Mouse (Mus musculus): ENCODE results near the gene Eomes. TPM values are rescaled to one million over a fixed set of nuclear protein-coding genes. Genes with fewer than 3 reads are reported as not detected.

Eomes gene
- 0.06 TPM in 1 of 2 replicates, not detected in the other for polyA plus RNA-seq (2015; fragmentation: Nextera tagmentation; extraction: Ambion mirVana)

DNA sequence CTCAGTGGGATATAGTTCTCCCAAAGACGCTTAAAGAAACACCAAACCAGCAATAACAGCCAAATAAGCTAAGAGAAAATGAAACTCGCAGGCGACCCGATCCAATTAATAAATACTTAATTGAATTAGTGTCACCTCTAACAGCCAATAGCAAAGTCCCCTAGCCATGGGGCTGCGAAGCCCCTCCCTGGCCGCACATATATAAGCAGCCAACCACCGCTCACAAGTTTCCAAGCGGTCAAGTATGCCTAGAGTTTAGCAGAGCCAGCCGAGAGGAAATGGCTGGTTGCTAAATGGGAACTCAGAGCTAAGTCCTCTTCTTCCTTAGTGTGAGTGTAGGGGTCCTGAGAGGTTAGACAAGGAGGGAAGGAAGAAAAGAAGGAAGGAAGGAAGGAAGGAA is at the start of gene Eomes:
TSS of gene Eomes (plus strand) at position 252 of the 400 bp plus-strand sequence.
- no peaks in the 10 kb centered on the region for H3K9me3 ChIP-seq (ENCODE audit: low read length)
- peaks cover 27% of the 10 kb centered on the region for H3K4me1 ChIP-seq (ENCODE audit: insufficient read depth, low read length)
- peaks cover 88% of the 10 kb centered on the region for H3K27me3 ChIP-seq (ENCODE audit: insufficient read depth, low read length)
- no peak within 1 kb of the TSS for H3K27ac ChIP-seq (ENCODE audit: low read length)
- H3K4me2 ChIP-seq (replicated peaks; ENCODE audit: low read depth, low read length), result peak within 1 kb of the TSS; percentile 74
- H3K4me3 ChIP-seq (ENCODE audit: low read length), result peak within 1 kb of the TSS; percentile 50
- under 1% methylated on average over 9 of the region's 9 CpGs for WGBS
- H3K9ac ChIP-seq (replicated peaks; ENCODE audit: low read length), result peak within 1 kb of the TSS; percentile 35; the same call in 1 of the 2 replicates
- no peaks in the 10 kb centered on the region for H3K36me3 ChIP-seq (ENCODE audit: insufficient read depth, low read length)
- no peak for ATAC-seq (ENCODE audit: low FRiP score, low TSS enrichment)

DNA sequence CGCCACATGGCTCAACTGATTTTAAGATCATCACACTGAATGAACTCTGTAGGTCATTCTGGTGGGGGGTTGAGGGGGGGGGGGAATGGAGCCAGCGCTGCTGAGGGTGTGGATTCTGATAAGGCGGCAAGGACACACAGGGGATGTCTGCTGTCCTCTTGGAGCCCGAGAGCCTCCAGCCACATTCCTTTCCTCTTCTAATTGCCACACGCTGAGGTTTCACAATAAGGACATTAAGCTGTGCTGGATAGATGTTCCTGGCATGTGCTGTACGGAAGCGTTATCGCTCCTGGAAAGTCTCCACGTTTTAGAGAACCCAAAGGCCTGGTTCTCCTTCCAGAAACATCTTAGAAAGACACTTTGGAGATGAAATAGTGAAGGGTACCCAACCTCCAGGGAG is 33.2 kb upstream of the Eomes start:
- 55% methylated on average over 9 of the region's 9 CpGs for WGBS

DNA sequence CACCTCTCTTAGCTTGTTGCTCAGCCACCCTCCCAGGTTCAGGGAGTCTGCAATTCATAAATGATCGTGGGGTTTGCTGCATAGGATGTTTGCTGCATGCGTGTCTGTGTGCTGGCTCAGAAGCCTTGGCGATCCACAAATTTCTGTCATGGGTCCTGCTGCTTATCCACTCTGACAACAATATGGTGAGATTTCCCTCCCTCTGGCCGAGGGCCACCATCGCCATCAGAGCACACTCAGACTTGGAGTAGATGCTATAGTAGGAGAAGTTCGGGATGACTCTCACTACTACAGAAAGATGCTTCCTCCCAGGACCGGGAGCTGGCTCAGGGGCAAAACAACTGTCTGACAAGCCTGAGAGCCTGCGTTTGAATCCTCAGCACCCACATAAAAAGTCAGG is 28.7 kb upstream of the Eomes start:
- no peaks in the 10 kb centered on the region for H3K4me1 ChIP-seq (ENCODE audit: insufficient read depth, low read length)
- H3K4me2 ChIP-seq (replicated peaks; ENCODE audit: low read depth, low read length), result no peak overlapping the region
- H3K27ac ChIP-seq (ENCODE audit: low read length), result no peak overlapping the region
- no peak overlapping the region for H3K9ac ChIP-seq (replicated peaks; ENCODE audit: low read length)
- H3K27me3 ChIP-seq (ENCODE audit: insufficient read depth, low read length), result no peaks in the 10 kb centered on the region; the same call in 1 of the 2 replicates
- 80% methylated on average over 8 of the region's 8 CpGs for WGBS
- ATAC-seq (ENCODE audit: low FRiP score, low TSS enrichment), result no peak
- H3K4me3 ChIP-seq (ENCODE audit: low read length), result no peak overlapping the region
- no peaks in the 10 kb centered on the region for H3K9me3 ChIP-seq (ENCODE audit: low read length)
- no peaks in the 10 kb centered on the region for H3K36me3 ChIP-seq (ENCODE audit: insufficient read depth, low read length)

More for the DNA sequence above, 33.2 kb upstream of the Eomes start:
- Histone ChIP-seq H3K9me3 (ENCODE audit: low read length) (no peaks in the 10 kb centered on the region), H3K4me3 (ENCODE audit: low read length) (no peak overlapping the region), H3K9ac (replicated peaks; ENCODE audit: low read length) (no peak overlapping the region), H3K27me3 (ENCODE audit: insufficient read depth, low read length) (no peaks in the 10 kb centered on the region), H3K36me3 (ENCODE audit: insufficient read depth, low read length) (no peaks in the 10 kb centered on the region), H3K4me2 (replicated peaks; ENCODE audit: low read depth, low read length) (no peak overlapping the region), H3K27ac (ENCODE audit: low read length) (no peak overlapping the region), H3K4me1 (ENCODE audit: insufficient read depth, low read length) (no peaks in the 10 kb centered on the region)
- no peak for ATAC-seq (ENCODE audit: low FRiP score, low TSS enrichment)

DNA sequence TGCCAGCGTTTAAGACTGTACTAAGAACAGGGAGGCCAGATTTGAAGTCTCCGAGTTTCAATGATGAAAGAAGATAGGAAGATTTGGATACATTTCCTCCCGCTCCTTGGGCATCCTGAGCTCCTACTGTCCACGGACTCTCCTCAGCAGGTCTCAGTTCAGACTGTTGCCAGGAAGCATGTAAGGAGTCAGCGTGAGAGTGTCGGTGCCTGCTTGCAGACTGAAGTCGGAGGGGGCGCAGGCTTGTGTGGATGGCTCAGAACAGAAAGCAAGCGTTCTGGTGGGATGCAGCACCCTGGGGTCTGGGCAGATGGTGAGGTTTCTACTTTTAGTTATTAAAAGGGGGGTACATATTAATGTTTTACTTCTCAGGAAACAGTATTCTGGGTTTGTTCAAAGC is 24.6 kb upstream of the Eomes start:
- 0 out of 2 replicates have a peak overlapping the region, but pooled peaks have one; percentile 16 for H3K9ac ChIP-seq (replicated peaks; ENCODE audit: low read length)
- peaks cover 2% of the 10 kb centered on the region; the same call in 1 of the 2 replicates for H3K27me3 ChIP-seq (ENCODE audit: insufficient read depth, low read length)
- H3K4me3 ChIP-seq (ENCODE audit: low read length), result peak overlapping the region; percentile 34
- no peaks in the 10 kb centered on the region for H3K36me3 ChIP-seq (ENCODE audit: insufficient read depth, low read length)
- WGBS, result 47% methylated on average over 9 of the region's 9 CpGs
- ATAC-seq (ENCODE audit: low FRiP score, low TSS enrichment), result no peak
- H3K9me3 ChIP-seq (ENCODE audit: low read length), result no peaks in the 10 kb centered on the region
- peak overlapping the region; percentile 35 for H3K4me2 ChIP-seq (replicated peaks; ENCODE audit: low read depth, low read length)
- H3K27ac ChIP-seq (ENCODE audit: low read length), result no peak overlapping the region
- no peaks in the 10 kb centered on the region for H3K4me1 ChIP-seq (ENCODE audit: insufficient read depth, low read length)

DNA sequence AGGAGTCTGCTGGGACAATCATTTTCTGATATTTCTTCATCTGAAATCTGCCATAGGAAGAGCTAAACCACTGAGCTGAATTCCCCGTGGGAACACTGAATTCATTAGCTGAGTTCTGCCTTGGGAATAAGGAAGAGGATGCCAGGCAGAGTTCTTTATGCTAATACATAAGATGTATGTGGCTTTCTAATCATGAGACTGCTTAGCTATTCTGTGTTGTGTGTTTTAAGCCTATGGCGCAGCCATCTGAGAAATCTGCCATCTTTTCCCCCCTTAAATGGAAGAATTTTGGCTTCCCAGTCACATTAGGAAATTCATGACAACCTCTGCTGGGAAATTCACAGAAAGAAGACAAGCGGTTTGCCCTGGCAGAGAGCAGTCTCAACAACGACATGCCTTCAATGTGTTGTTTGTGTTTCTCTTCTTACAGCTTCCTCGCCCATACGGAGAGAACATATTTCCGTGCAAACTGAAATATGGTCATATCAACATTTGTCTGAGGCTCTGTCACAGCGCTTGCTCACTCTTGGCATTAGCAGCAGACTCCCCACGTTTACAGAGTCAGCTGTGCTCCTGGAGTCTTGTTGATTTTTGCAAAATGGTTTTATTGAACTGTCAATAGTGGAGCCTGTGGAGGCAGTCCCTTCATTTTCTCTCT is 22.7 kb upstream of the Eomes start:
- Histone ChIP-seq H3K27ac (ENCODE audit: low read length) (no peak overlapping the region), H3K27me3 (ENCODE audit: insufficient read depth, low read length) (peaks cover 2% of the 10 kb centered on the region; the same call in 1 of the 2 replicates), H3K4me2 (replicated peaks; ENCODE audit: low read depth, low read length) (no peak overlapping the region), H3K9ac (replicated peaks; ENCODE audit: low read length) (no peak overlapping the region), H3K4me1 (ENCODE audit: insufficient read depth, low read length) (no peaks in the 10 kb centered on the region), H3K9me3 (ENCODE audit: low read length) (no peaks in the 10 kb centered on the region), H3K36me3 (ENCODE audit: insufficient read depth, low read length) (no peaks in the 10 kb centered on the region), H3K4me3 (ENCODE audit: low read length) (no peak overlapping the region)
- ATAC-seq (ENCODE audit: low FRiP score, low TSS enrichment), result no peak
- WGBS, result 60% methylated on average over 9 of the region's 9 CpGs

DNA sequence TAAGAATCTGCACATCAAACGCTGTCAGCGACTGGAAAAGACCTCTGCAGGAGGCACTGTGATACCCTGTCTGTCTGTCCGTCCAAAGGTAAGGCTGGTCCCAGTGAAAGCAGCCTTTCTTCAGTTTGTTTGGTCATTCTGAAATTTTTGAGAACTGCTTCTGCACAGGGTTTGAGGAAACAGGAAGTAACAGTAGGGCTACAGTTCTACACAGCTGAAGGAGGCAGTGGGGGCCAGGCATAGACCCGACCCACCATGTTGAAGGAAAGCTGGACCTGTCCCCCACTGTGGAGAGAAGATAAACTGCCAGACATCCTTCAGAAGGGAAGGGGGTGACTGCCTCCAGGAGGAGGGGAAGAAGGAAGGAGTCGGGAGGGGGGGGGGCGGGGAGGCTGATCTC is 21.6 kb upstream of the Eomes start:
- no peak overlapping the region for H3K4me2 ChIP-seq (replicated peaks; ENCODE audit: low read depth, low read length)
- 39% methylated on average over 6 of the region's 6 CpGs for WGBS

DNA sequence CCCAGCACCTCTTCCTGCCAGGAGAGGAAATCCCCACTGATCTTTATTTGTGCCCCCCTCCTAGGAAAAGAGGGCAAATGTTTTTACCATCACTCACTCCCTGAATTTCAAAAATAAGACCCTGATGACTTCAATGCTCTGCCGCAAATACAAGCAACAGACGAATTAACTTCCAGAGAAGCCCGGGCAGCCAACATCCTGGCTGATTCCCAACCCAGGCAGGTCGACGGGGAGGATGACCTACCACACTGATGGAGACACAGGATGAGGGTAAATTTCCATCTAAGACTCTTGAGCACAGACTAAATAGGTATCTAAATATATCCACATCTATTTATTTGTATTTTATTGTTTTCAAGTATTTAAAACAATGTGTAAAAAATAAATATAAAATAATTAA is 20.0 kb upstream of the Eomes start:
- H3K36me3 ChIP-seq (ENCODE audit: insufficient read depth, low read length), result no peaks in the 10 kb centered on the region
- no peak overlapping the region for H3K4me2 ChIP-seq (replicated peaks; ENCODE audit: low read depth, low read length)
- H3K27ac ChIP-seq (ENCODE audit: low read length), result no peak overlapping the region
- ATAC-seq (ENCODE audit: low FRiP score, low TSS enrichment), result no peak
- 8% methylated on average over 5 of the region's 5 CpGs for WGBS
- no peak overlapping the region for H3K9ac ChIP-seq (replicated peaks; ENCODE audit: low read length)
- H3K4me3 ChIP-seq (ENCODE audit: low read length), result no peak overlapping the region
- H3K9me3 ChIP-seq (ENCODE audit: low read length), result no peaks in the 10 kb centered on the region
- H3K27me3 ChIP-seq (ENCODE audit: insufficient read depth, low read length), result 0 out of 2 replicates have a peak, but pooled peaks cover 2% of the 10 kb centered on the region
- H3K4me1 ChIP-seq (ENCODE audit: insufficient read depth, low read length), result no peaks in the 10 kb centered on the region

More for the DNA sequence above, 21.6 kb upstream of the Eomes start:
- H3K9ac ChIP-seq (replicated peaks; ENCODE audit: low read length), result no peak overlapping the region
- no peaks in the 10 kb centered on the region for H3K4me1 ChIP-seq (ENCODE audit: insufficient read depth, low read length)
- H3K27ac ChIP-seq (ENCODE audit: low read length), result no peak overlapping the region
- H3K4me3 ChIP-seq (ENCODE audit: low read length), result no peak overlapping the region
- H3K9me3 ChIP-seq (ENCODE audit: low read length), result no peaks in the 10 kb centered on the region
- no peaks in the 10 kb centered on the region for H3K36me3 ChIP-seq (ENCODE audit: insufficient read depth, low read length)
- peaks cover 2% of the 10 kb centered on the region; the same call in 1 of the 2 replicates for H3K27me3 ChIP-seq (ENCODE audit: insufficient read depth, low read length)
- no peak for ATAC-seq (ENCODE audit: low FRiP score, low TSS enrichment)

DNA sequence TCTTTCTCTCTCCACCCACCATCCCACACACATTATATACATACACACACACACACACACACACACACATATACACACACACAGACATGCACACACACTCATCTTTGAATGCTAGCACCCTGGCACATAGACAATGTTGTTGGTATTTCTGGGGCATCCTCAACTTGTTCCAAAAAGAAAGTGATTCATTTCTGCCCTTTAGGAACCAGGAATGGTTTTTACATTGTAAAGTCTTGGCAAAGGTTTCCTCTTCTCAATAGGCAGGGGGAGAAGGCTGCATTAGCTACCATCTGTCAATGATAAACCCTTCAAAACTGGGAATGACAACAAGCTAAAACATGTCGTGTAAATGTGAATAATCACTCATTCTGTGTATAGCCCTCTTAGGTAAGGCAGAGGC is 14.0 kb upstream of the Eomes start:
- peaks cover 31% of the 10 kb centered on the region for H3K27me3 ChIP-seq (ENCODE audit: insufficient read depth, low read length)
- H3K4me1 ChIP-seq (ENCODE audit: insufficient read depth, low read length), result 0 out of 2 replicates have a peak, but pooled peaks cover 3% of the 10 kb centered on the region
- no peak overlapping the region for H3K27ac ChIP-seq (ENCODE audit: low read length)
- H3K36me3 ChIP-seq (ENCODE audit: insufficient read depth, low read length), result no peaks in the 10 kb centered on the region
- no peak overlapping the region for H3K9ac ChIP-seq (replicated peaks; ENCODE audit: low read length)
- no peak overlapping the region for H3K4me2 ChIP-seq (replicated peaks; ENCODE audit: low read depth, low read length)
- no peak overlapping the region for H3K4me3 ChIP-seq (ENCODE audit: low read length)
- no peaks in the 10 kb centered on the region for H3K9me3 ChIP-seq (ENCODE audit: low read length)
- no peak for ATAC-seq (ENCODE audit: low FRiP score, low TSS enrichment)
- 72% methylated on average over 1 of the region's 1 CpGs for WGBS

DNA sequence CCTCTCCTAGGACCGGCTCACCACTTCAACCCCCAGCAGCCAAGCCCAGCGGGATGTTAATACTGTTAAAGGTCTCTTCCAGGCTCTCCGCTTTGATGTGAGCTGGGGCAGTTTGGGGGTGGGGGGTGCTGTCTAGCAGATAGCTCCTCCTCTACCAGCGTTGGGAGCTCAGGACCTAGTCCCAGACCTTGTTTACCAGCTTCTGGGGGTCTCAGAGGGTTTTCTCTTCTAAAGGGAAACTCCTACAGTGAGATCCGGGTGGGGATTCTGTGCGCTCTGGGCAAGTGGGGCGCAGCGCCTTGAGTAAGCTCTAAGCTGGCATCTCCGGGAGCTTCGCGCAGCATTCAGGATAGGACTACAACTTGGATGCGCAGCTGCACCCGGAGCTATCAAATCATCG is 9.7 kb upstream of the Eomes start:
- Histone ChIP-seq H3K27me3 (ENCODE audit: insufficient read depth, low read length) (peaks cover 73% of the 10 kb centered on the region), H3K27ac (ENCODE audit: low read length) (no peak overlapping the region), H3K9ac (replicated peaks; ENCODE audit: low read length) (no peak overlapping the region), H3K4me1 (ENCODE audit: insufficient read depth, low read length) (0 out of 2 replicates have a peak, but pooled peaks cover 8% of the 10 kb centered on the region), H3K4me3 (ENCODE audit: low read length) (no peak overlapping the region), H3K9me3 (ENCODE audit: low read length) (no peaks in the 10 kb centered on the region), H3K4me2 (replicated peaks; ENCODE audit: low read depth, low read length) (no peak overlapping the region), H3K36me3 (ENCODE audit: insufficient read depth, low read length) (no peaks in the 10 kb centered on the region)
- no peak for ATAC-seq (ENCODE audit: low FRiP score, low TSS enrichment)
- 2% methylated on average over 14 of the region's 14 CpGs for WGBS

DNA sequence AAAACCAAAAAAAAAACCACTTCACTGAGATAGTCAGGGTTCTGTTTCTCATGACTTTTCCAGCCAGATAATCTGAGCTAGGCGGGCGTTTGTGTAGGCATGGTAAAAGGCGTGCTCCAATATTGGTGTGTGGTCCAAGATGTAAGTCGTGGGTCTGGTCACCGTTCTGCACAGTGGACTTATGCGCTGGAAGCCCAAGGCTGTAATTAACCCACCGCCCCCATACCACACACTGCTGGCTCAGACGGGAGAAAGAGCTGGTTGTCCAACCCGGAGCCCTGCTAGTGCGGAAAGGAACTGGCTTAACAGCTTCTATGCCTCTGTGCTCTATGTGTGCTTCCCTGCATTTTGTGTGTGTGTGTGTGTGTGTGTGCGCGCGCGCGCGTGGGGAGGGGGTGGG is 8.7 kb upstream of the Eomes start:
- no peak overlapping the region for H3K9ac ChIP-seq (replicated peaks; ENCODE audit: low read length)
- no peak overlapping the region for H3K4me3 ChIP-seq (ENCODE audit: low read length)
- no peaks in the 10 kb centered on the region for H3K9me3 ChIP-seq (ENCODE audit: low read length)
- H3K4me1 ChIP-seq (ENCODE audit: insufficient read depth, low read length), result 0 out of 2 replicates have a peak, but pooled peaks cover 8% of the 10 kb centered on the region
- no peak overlapping the region for H3K27ac ChIP-seq (ENCODE audit: low read length)
- peaks cover 74% of the 10 kb centered on the region for H3K27me3 ChIP-seq (ENCODE audit: insufficient read depth, low read length)
- H3K4me2 ChIP-seq (replicated peaks; ENCODE audit: low read depth, low read length), result no peak overlapping the region
- peak; percentile 27; the same call in 1 of the 2 replicates for ATAC-seq (ENCODE audit: low FRiP score, low TSS enrichment)
- no peaks in the 10 kb centered on the region for H3K36me3 ChIP-seq (ENCODE audit: insufficient read depth, low read length)
- WGBS, result 6% methylated on average over 16 of the region's 16 CpGs

Measured in kidney, embryonic 16.5 days (tissue).